8 mouse cellular contexts compared by ENCODE assay signal in the genomic region with DNA sequence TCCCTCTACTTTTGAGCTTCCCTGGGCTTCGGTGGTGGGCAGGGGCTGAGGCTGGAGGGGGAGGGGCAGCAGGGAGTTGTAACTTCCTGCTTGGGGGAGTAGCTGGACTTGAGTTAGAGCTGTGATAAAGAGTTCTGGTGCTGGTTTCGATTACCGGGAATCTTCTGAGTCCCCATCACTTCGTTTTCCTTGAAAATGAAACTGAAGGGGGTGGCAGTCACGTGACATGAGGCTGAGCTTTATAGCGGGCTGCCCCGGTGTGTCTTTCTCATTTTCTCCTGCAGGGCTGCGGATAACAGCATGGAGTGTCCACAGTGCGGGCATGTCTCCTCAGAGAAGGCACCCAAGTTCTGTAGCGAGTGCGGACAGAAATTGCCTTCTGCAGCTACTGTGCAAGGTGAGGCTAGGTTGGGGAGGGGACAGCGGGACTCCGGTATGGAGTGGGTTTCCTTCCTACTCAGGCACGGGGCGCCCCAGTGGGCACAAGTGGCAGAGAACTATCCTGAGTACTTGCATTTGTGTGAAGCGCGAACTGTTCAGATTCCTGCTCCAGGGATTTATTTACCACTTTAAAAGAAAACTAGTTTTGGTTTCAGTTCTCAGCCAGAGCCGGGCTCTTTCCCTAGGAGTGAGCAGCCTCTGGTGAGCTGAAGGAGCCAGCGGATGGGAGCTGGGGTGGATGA. TPM values are rescaled to one million over a fixed set of nuclear protein-coding genes. Genes with fewer than 3 reads are reported as not detected.
DNase-seq lines count a peak whose midpoint lies in the region; ATAC-seq and TF ChIP-seq lines count a peak whose summit lies in the region.

A gene (plus strand): TSS at position 301 of the 683 bp plus-strand sequence.

- intact Hi-C loops in left cerebral cortex, adult 2 months (cut with DNase I): no loop called here

- peak within 1 kb of the TSS; percentile 59 for H3K4me2 ChIP-seq in hindbrain, embryonic 13.5 days

- peak; percentile 76 for DNase-seq in Muller cell, postnatal 12 days (ENCODE audit: inconsistent ontology term)
- DNase-seq in cerebellum, postnatal 10 days: peak; percentile 42 to 59
- peak; percentile 8 to 21 for DNase-seq in frontal cortex, postnatal 36 days (ENCODE audit: low spot score in 2 of 2)
- DNase-seq in left cerebral cortex, adult 2 months (ENCODE audit: extremely low spot score in 1 of 2, low spot score in 2 of 2): peak; percentile 16 to 23
- peak; percentile 74 for DNase-seq in retina, postnatal 1 day
- peak; percentile 38 for DNase-seq in urinary bladder, adult 2 months (ENCODE audit: low spot score)

- H3K27me3 ChIP-seq in hindbrain, embryonic 13.5 days: peaks cover 90% of the 10 kb centered on the region

- peak within 1 kb of the TSS; percentile 60 for H3K9ac ChIP-seq in hindbrain, embryonic 13.5 days

- no peak within 1 kb of the TSS for H3K27ac ChIP-seq in hindbrain, embryonic 13.5 days
- H3K27ac ChIP-seq in left cerebral cortex, adult 2 months: peak within 1 kb of the TSS; percentile 47
- H3K27ac ChIP-seq in macrophage: peak within 1 kb of the TSS; percentile 95

- H3K4me1 ChIP-seq in hindbrain, embryonic 13.5 days (replicated peaks): peaks cover 32% of the 10 kb centered on the region

- no peaks in the 10 kb centered on the region for H3K36me3 ChIP-seq in hindbrain, embryonic 13.5 days
- peaks cover 27% of the 10 kb centered on the region for H3K36me3 ChIP-seq in macrophage (ENCODE audit: inconsistent target)

- TF ChIP-seq CTCF in left cerebral cortex, adult 2 months (IDR thresholded peaks at IDR 0.05): peak; percentile 33

- 2% methylated on average over 19 of the region's 19 CpGs for WGBS in hindbrain, embryonic 13.5 days
- WGBS in macrophage (ENCODE audit: missing documents): 2% methylated on average over 18 of the region's 19 CpGs

- ATAC-seq in hindbrain, embryonic 13.5 days (ENCODE audit: low FRiP score): no peak

- peak within 1 kb of the TSS; percentile 38 for H3K4me3 ChIP-seq in hindbrain, embryonic 13.5 days
- H3K4me3 ChIP-seq in left cerebral cortex, adult 2 months: peak within 1 kb of the TSS; percentile 61
- peak within 1 kb of the TSS; percentile 98 for H3K4me3 ChIP-seq in macrophage (ENCODE audit: inconsistent target)

- no peaks in the 10 kb centered on the region for H3K9me3 ChIP-seq in hindbrain, embryonic 13.5 days

- peaks cover 73% of the 10 kb centered on the region for H3K79me2 ChIP-seq in macrophage (ENCODE audit: inconsistent target)

RNA-seq across cellular contexts. Expression of the gene that starts here (rescaled TPM):
- 0.70 and 0.94 TPM in 2 replicates for polyA plus RNA-seq in hindbrain, embryonic 13.5 days (2015; fragmentation: Nextera tagmentation; extraction: Ambion mirVana)
- total RNA-seq in left cerebral cortex, adult 2 months (2021): 1 to 10 TPM; 3.4 to 3.9 TPM
- total RNA-seq in macrophage (2018; cell fraction: chromatin; rRNA removed): 1,000 to 10,000 TPM in 24 of 26 experiments, 100 to 1,000 TPM in 2; 863 to 6,071 (median 2,924) TPM
- total RNA-seq in macrophage (2018; cell fraction: cytosol; rRNA removed): 1,000 to 10,000 TPM in 6 of 26 experiments, 100 to 1,000 TPM in 20; 270 to 1,278 (median 522) TPM
- 1,000 to 10,000 TPM in 16 of 26 experiments, 100 to 1,000 TPM in 10; 480 to 3,234 (median 2,295) TPM for total RNA-seq in macrophage (2018; cell fraction: nucleus; rRNA removed)
- polyA plus RNA-seq in macrophage (2018): 207 to 477 TPM (median 276 TPM) in 3 replicates
- 42.4 and 42.5 TPM in 2 replicates for polyA plus RNA-seq in urinary bladder, adult 2 months (2012; rRNA removed)

Comparison
In these comparisons a context has a peak if more than half of its experiments do, and no peak if none do; other contexts are left out.
1. RNA of the gene that starts here (polyA plus RNA-seq): 207 to 477 TPM in macrophage and 42.4 to 42.5 TPM in urinary bladder, adult 2 months; 0.70 to 0.94 TPM in hindbrain, embryonic 13.5 days; every median in the first group is over 10 times any median in the second.
2. DNase-seq: peak in every context shown above with its lines; median percentile 76 in Muller cell, postnatal 12 days; 74 in retina, postnatal 1 day; 50 in cerebellum, postnatal 10 days; 38 in urinary bladder, adult 2 months; 20 in left cerebral cortex, adult 2 months; 14 in frontal cortex, postnatal 36 days.
3. H3K4me3 ChIP-seq: peak in every context shown above with its lines; median percentile 98 in macrophage; 61 in left cerebral cortex, adult 2 months; 38 in hindbrain, embryonic 13.5 days.